Mouse (Mus musculus) heart, postnatal 0 days (tissue): Measurements from ENCODE around the gene Ccdc102a.

Experiments used
- CTCF ChIP-seq: IDR thresholded peaks from 2 replicates; pipeline ENCODE4 v1.5.1; 2016; ENCODE audit warnings: antibody characterized with exemption, control low read depth, low read depth
- EP300 ChIP-seq: IDR thresholded peaks from 2 replicates; pipeline ENCODE4 v1.6.1; 2016; ENCODE audit warnings: antibody characterized with exemption, low read depth

DNA sequence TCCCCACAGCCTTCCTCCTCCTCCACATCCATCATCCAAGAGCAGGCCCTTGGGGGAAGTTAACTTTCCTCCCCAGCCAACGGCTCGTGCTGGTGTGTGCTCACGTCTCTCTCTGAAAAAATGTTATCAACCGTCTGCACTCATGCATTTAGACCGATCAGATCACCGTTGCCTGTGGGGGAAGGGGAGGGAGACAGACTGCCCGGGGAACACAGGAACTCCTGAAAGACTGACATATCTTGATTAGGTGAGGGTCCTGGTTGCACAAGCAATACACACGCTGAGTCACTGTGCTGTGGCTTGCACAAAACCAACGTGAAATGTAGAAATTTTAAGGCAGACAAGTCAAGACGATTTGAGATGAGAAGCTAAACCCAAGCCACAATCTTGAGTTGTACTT, 46.9 kb upstream of the Ccdc102a start:
- TF ChIP-seq CTCF (no peak), EP300 (no peak)
